Mouse (Mus musculus) skeletal muscle tissue, adult 2 months (tissue): ENCODE data around the gene Gpr22.

Experiments used
- DNase-seq: peaks from one replicate; pipeline ENCODE4 v3.0.0-alpha.2; 2012; ENCODE audit warnings: low read depth, low spot score

Gpr22 gene

GRCm38 (mm10) chr12:31667187-31667586, 46.6 kb downstream of the Gpr22 start:
- DNase-seq, result no peak

DNA sequence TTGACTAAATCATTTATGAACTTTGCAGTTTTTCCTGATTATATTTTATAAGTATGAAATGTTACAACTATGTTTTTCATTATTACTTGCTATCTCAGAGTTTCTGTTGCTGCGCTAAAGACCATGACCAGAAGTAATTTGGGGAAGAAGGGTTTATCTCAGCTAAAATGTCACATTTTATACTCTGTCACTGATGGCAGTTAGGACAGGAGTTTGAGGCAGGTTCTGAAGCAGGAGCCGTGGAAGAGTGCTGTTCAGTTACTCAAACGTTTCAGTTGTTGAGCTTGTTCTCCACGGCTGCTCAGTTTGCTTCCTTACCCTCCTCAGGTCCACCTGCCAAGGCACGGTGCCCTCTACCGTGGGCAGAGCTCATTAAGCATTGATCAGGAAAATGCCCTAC, 47.7 kb downstream of the Gpr22 start:
- no peak for DNase-seq
